Mouse (Mus musculus) CH12.LX (cell line): Measurements from ENCODE around the gene Luc7l3. TPM values are rescaled to one million over a fixed set of nuclear protein-coding genes. Genes with fewer than 3 reads are reported as not detected.

Experiments used
- DNase-seq: peaks from one replicate; pipeline ENCODE4 v3.0.0-alpha.2; 2013; ENCODE audit errors: extremely low read depth
- H3K27ac ChIP-seq: 2 replicates; pipeline ENCODE4 v1.5.1; 2012; ENCODE audit warnings: low read depth, mild to moderate bottlenecking, control low read depth, moderate library complexity; ENCODE audit not compliant: insufficient read depth
- H3K27me3 ChIP-seq: replicated peaks from 2 replicates; pipeline ENCODE3; 2012; ENCODE audit warnings: inconsistent platforms
- H3K36me3 ChIP-seq, 2 experiments: replicated peaks in 1 of 2; 2 replicates each; pipeline versions ENCODE3 to v1.6.1; 2012; ENCODE audit warnings: inconsistent platforms in 1 of 2, low read length in 1 of 2, mild to moderate bottlenecking in 1 of 2, mixed read lengths in 1 of 2, moderate library complexity in 1 of 2; ENCODE audit not compliant: control insufficient read depth in 1 of 2, insufficient read depth in 1 of 2
- H3K4me1 ChIP-seq, 2 experiments: 2 replicates each; pipeline ENCODE4 v1.6.1; 2012; ENCODE audit warnings: inconsistent platforms in 1 of 2, moderate library complexity in 1 of 2; ENCODE audit not compliant: insufficient read depth in 2 of 2, control insufficient read depth in 1 of 2
- H3K4me2 ChIP-seq: 2 replicates; pipeline ENCODE4 v1.6.1; 2012; ENCODE audit warnings: low read depth, mild to moderate bottlenecking, control low read depth; ENCODE audit not compliant: poor library complexity, insufficient read depth, severe bottlenecking
- H3K4me3 ChIP-seq, 3 experiments: fragments of 150-350 bp in 1 of 3; sonication (generic) in 1 of 3; replicated peaks in 1 of 3; 2 replicates each; pipeline versions ENCODE3 to v1.5.1; 2011 to 2012; ENCODE audit warnings: low read depth in 2 of 3, low read length in 2 of 3, mild to moderate bottlenecking in 2 of 3, moderate library complexity in 2 of 3, control low read depth in 1 of 3, improper control_type of control experiment in 1 of 3, inconsistent platforms in 1 of 3, mixed read lengths in 1 of 3; ENCODE audit not compliant: poor library complexity in 1 of 3
- H3K79me2 ChIP-seq: replicated peaks from 2 replicates; pipeline ENCODE4 v1.6.1; 2012; ENCODE audit warnings: mild to moderate bottlenecking, moderate library complexity; ENCODE audit not compliant: control insufficient read depth, poor library complexity, insufficient read depth, severe bottlenecking; ENCODE audit errors: extremely low read depth
- H3K9ac ChIP-seq: 2 replicates; pipeline ENCODE4 v1.6.1; 2012; ENCODE audit warnings: low read depth, mild to moderate bottlenecking, control low read depth, moderate library complexity; ENCODE audit not compliant: insufficient read depth
- H3K9me3 ChIP-seq: replicated peaks from 2 replicates; pipeline ENCODE3; 2012; ENCODE audit warnings: low read length, inconsistent platforms, mixed read lengths
- BHLHE40 ChIP-seq: IDR thresholded peaks from 2 replicates; pipeline ENCODE4 v1.6.1; 2011; ENCODE audit warnings: mild to moderate bottlenecking, low read depth, low read length, improper control_type of control experiment
- CHD1 ChIP-seq: IDR thresholded peaks from 2 replicates; pipeline ENCODE4 v1.6.1; 2012; ENCODE audit warnings: low read depth, low read length, improper control_type of control experiment, inconsistent platforms
- CHD2 ChIP-seq: IDR thresholded peaks from 2 replicates; pipeline ENCODE4 v1.6.1; 2011; ENCODE audit warnings: low read length, improper control_type of control experiment
- CTCF ChIP-seq, 2 experiments: IDR thresholded peaks in 1 of 2; conservative IDR thresholded peaks in 1 of 2; 2 replicates each; pipeline ENCODE4 v1.5.1; 2011 to 2012; ENCODE audit warnings: low read depth in 2 of 2, low read length in 2 of 2, improper control_type of control experiment in 1 of 2, inconsistent platforms in 1 of 2, mild to moderate bottlenecking in 1 of 2, moderate library complexity in 1 of 2
- E2F4 ChIP-seq: IDR thresholded peaks from 2 replicates; pipeline ENCODE4 v1.6.1; 2011; ENCODE audit warnings: low read depth, low read length, improper control_type of control experiment; ENCODE audit not compliant: insufficient replicate concordance
- ELF1 ChIP-seq: IDR thresholded peaks from 2 replicates; pipeline ENCODE4 v1.6.1; 2014; ENCODE audit warnings: low read depth, mild to moderate bottlenecking, inconsistent platforms, low read length, improper control_type of control experiment
- EP300 ChIP-seq: IDR thresholded peaks from 2 replicates; pipeline ENCODE4 v1.6.1; 2011; ENCODE audit warnings: low read length, improper control_type of control experiment
- ETS1 ChIP-seq: conservative IDR thresholded peaks from 2 replicates; pipeline ENCODE4 v1.6.1; 2012; ENCODE audit warnings: low read depth, mild to moderate bottlenecking, inconsistent platforms, low read length, improper control_type of control experiment, moderate library complexity
- GABPA ChIP-seq: IDR thresholded peaks from 2 replicates; pipeline ENCODE4 v1.6.1; 2012; ENCODE audit warnings: low read depth, low read length, improper control_type of control experiment, inconsistent platforms; ENCODE audit not compliant: insufficient replicate concordance
- HCFC1 ChIP-seq: IDR thresholded peaks from 2 replicates; pipeline ENCODE4 v1.6.1; 2012; ENCODE audit warnings: low read depth, mild to moderate bottlenecking, inconsistent platforms, low read length, improper control_type of control experiment
- IRF4 ChIP-seq: IDR thresholded peaks from 2 replicates; pipeline ENCODE4 v1.6.1; 2014; ENCODE audit warnings: low read depth, mild to moderate bottlenecking, inconsistent platforms, low read length, improper control_type of control experiment
- JUN ChIP-seq: IDR thresholded peaks from 2 replicates; pipeline ENCODE4 v1.6.1; 2011; ENCODE audit warnings: low read depth, mild to moderate bottlenecking, low read length, improper control_type of control experiment, moderate library complexity; ENCODE audit not compliant: insufficient read depth
- JUND ChIP-seq: conservative IDR thresholded peaks from 2 replicates; pipeline ENCODE4 v1.6.1; 2011; ENCODE audit warnings: low read depth, low read length, improper control_type of control experiment
- KAT2A ChIP-seq: IDR thresholded peaks from 2 replicates; pipeline ENCODE4 v1.6.1; 2012; ENCODE audit warnings: low read length, improper control_type of control experiment, inconsistent platforms; ENCODE audit not compliant: insufficient replicate concordance
- MAFK ChIP-seq: IDR thresholded peaks from 2 replicates; pipeline ENCODE4 v1.6.1; 2011; ENCODE audit warnings: low read length, improper control_type of control experiment; ENCODE audit not compliant: insufficient replicate concordance
- MAX ChIP-seq: IDR thresholded peaks from 2 replicates; pipeline ENCODE4 v1.6.1; 2011; ENCODE audit warnings: low read length, improper control_type of control experiment
- MAZ ChIP-seq: IDR thresholded peaks from 2 replicates; pipeline ENCODE4 v1.6.1; 2012; ENCODE audit warnings: low read depth, mild to moderate bottlenecking, inconsistent platforms, low read length, improper control_type of control experiment, moderate library complexity
- MEF2A ChIP-seq: IDR thresholded peaks from 2 replicates; pipeline ENCODE4 v1.6.1; 2014; ENCODE audit warnings: low read depth, mild to moderate bottlenecking, inconsistent platforms, low read length, improper control_type of control experiment, borderline replicate concordance
- MYC ChIP-seq: IDR thresholded peaks from 2 replicates; pipeline ENCODE4 v1.6.1; 2011; ENCODE audit warnings: low read depth, mild to moderate bottlenecking, improper control_type of control experiment, low read length
- NELFE ChIP-seq: IDR thresholded peaks from 2 replicates; pipeline ENCODE4 v1.6.1; 2011; ENCODE audit warnings: low read depth, low read length, improper control_type of control experiment
- NRF1 ChIP-seq: IDR thresholded peaks from 2 replicates; pipeline ENCODE4 v1.6.1; 2014; ENCODE audit warnings: low read depth, mild to moderate bottlenecking, inconsistent platforms, low read length, improper control_type of control experiment, moderate library complexity
- PAX5 ChIP-seq: IDR thresholded peaks from 2 replicates; pipeline ENCODE4 v1.6.1; 2012; ENCODE audit warnings: low read length, inconsistent platforms, mixed read lengths
- POLR2A ChIP-seq: IDR thresholded peaks from 2 replicates; pipeline ENCODE4 v1.6.1; 2011; ENCODE audit warnings: low read depth, mild to moderate bottlenecking, improper control_type of control experiment, low read length
- POLR2AphosphoS2 ChIP-seq: IDR thresholded peaks from 2 replicates; pipeline ENCODE4 v1.6.1; 2011; ENCODE audit warnings: low read depth, low read length, improper control_type of control experiment
- RAD21 ChIP-seq: IDR thresholded peaks from 2 replicates; pipeline ENCODE4 v1.6.1; 2011; ENCODE audit warnings: low read depth, mild to moderate bottlenecking, low read length, improper control_type of control experiment, moderate library complexity
- RCOR1 ChIP-seq: conservative IDR thresholded peaks from 2 replicates; pipeline ENCODE4 v1.6.1; 2012; ENCODE audit warnings: low read depth, mild to moderate bottlenecking, inconsistent platforms, low read length, improper control_type of control experiment
- SIN3A ChIP-seq: IDR thresholded peaks from 2 replicates; pipeline ENCODE4 v1.6.1; 2012; ENCODE audit warnings: low read length, improper control_type of control experiment, inconsistent platforms
- SMC3 ChIP-seq: IDR thresholded peaks from 2 replicates; pipeline ENCODE4 v1.6.1; 2011; ENCODE audit warnings: low read depth, low read length, improper control_type of control experiment
- TBP ChIP-seq: conservative IDR thresholded peaks from 2 replicates; pipeline ENCODE4 v1.6.1; 2011; ENCODE audit warnings: low read depth, low read length, improper control_type of control experiment
- TCF12 ChIP-seq: IDR thresholded peaks from 2 replicates; pipeline ENCODE4 v1.6.1; 2014; ENCODE audit warnings: low read depth, mild to moderate bottlenecking, inconsistent platforms, low read length, improper control_type of control experiment
- UBTF ChIP-seq: IDR thresholded peaks from 2 replicates; pipeline ENCODE4 v1.6.1; 2012; ENCODE audit warnings: low read depth, mild to moderate bottlenecking, inconsistent platforms, low read length, improper control_type of control experiment, moderate library complexity
- USF1 ChIP-seq: IDR thresholded peaks from 2 replicates; pipeline ENCODE4 v1.6.1; 2014; ENCODE audit warnings: low read depth, mild to moderate bottlenecking, inconsistent platforms, low read length, improper control_type of control experiment
- USF2 ChIP-seq: conservative IDR thresholded peaks from 2 replicates; pipeline ENCODE4 v1.6.1; 2011; ENCODE audit warnings: low read depth, low read length, improper control_type of control experiment
- ZC3H11A ChIP-seq: IDR thresholded peaks from 2 replicates; pipeline ENCODE4 v1.6.1; 2012; ENCODE audit warnings: low read depth, mild to moderate bottlenecking, inconsistent platforms, low read length, improper control_type of control experiment
- ZKSCAN1 ChIP-seq: IDR thresholded peaks from 2 replicates; pipeline ENCODE4 v1.6.1; 2012; ENCODE audit warnings: low read depth, inconsistent platforms, low read length, improper control_type of control experiment, borderline replicate concordance
- ZMIZ1 ChIP-seq: IDR thresholded peaks from 2 replicates; pipeline ENCODE4 v1.6.1; 2012; ENCODE audit warnings: low read depth, mild to moderate bottlenecking, inconsistent platforms, low read length, improper control_type of control experiment
- ZNF384 ChIP-seq: IDR thresholded peaks from 2 replicates; pipeline ENCODE4 v1.6.1; 2012; ENCODE audit warnings: low read depth, low read length, improper control_type of control experiment, inconsistent platforms
- dilution Hi-C: fragments of 300-500 bp; cut with MboI; formaldehyde crosslinking; loops from 2 replicates; pipeline ENCODE4 v1.14.3; 2020; ENCODE audit warnings: low sequenced_read_pairs; ENCODE audit not compliant: extremely low pct_unique_long_range_greater_than_20kb, extremely low pct_ligation_motif_present
- in situ Hi-C: fragments of 300-500 bp; cut with MboI; formaldehyde crosslinking; loops from 3 replicates; pipeline ENCODE4 v1.14.3; 2019; ENCODE audit warnings: low sequenced_read_pairs, low pct_ligation_motif_present, low pct_unique_long_range_greater_than_20kb, mixed read lengths
- polyA plus RNA-seq: library from polyadenylated mRNA; unstranded; fragments of >175 nt; gene quantifications from 2 replicates; pipeline ENCODE4 v1.2.1, GENCODE M21; 2012; ENCODE audit warnings: low read depth; ENCODE audit not compliant: insufficient read length
- total RNA-seq, 2 experiments: library from RNA; depleted of rRNA; stranded (reverse); fragments of 300-350 nt in 1 of 2; fragments of >200 nt in 1 of 2; gene quantifications; 2 replicates each; pipeline ENCODE4 v1.2.3; 2012 to 2014

The Luc7l3 gene
- total and polyA plus RNA-seq, 3 experiments: 57.7 to 246 (median 69.8) TPM

DNA sequence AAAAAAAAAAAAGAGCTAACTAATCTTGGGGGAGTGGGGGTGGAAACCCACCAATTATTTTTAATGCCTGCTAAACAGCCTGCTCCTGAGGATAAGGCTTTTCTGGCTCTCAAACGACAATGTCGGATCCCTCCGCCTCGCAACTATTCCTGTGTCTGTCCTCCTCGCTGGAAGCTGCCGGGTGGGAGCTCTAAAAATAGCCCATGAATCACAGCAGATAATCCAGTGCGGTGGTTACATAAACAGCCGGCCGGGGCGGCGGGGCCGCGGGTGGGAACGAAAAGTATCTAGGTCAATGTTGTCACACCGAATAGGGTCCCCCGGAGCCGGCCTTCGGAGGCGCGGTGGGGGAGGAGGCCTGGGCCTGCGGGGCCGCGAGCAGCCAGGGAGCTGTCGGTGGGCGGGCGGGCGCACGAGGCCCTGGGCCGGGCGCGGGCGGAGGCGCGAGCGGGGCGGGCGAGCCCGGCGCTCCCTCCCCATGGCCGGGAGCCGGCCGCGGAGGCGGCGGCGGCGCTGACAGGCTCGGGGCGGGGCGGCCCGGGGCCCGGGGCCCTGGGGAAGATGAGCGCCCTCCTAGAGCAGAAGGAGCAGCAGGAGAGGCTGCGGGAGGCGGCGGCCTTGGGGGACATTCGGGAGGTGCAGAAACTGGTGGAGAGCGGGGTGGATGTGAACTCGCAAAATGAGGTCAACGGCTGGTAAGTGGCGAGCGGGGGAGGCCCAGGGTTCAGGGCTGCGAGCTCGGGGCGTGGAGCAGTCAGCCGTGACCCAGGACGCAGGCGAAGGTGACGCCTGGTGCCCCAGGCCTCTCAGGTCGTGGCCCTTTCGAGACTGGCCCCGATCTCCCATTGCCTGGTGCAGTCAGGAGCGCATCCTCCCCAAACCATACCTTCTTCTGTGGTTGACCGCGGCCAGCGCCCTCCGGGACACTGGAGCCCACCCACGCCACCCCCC lies 6.2 kb upstream of the Luc7l3 start, which contains the start of gene Ankrd40:
Gene Ankrd40 (plus strand): TSS at position 309 of the 951 bp plus-strand sequence.
- in situ Hi-C loops: no loop called here
- no peaks in the 10 kb centered on the region for H3K9me3 ChIP-seq
- peak within 1 kb of the TSS; percentile 61 to 80 (median 74) for H3K4me3 ChIP-seq
- H3K27me3 ChIP-seq: no peaks in the 10 kb centered on the region
- DNase-seq: peak; percentile 95
- dilution Hi-C loops: no loop called here
- H3K36me3 ChIP-seq: peaks cover 4 to 24% of the 10 kb centered on the region in 2 experiments
- peak within 1 kb of the TSS; percentile 96 for H3K4me2 ChIP-seq
- peaks cover 7 to 45% of the 10 kb centered on the region in 2 experiments; a peak in 3 of 4 replicates for H3K4me1 ChIP-seq
- H3K27ac ChIP-seq: peak within 1 kb of the TSS; percentile 88
- peaks cover 24% of the 10 kb centered on the region for H3K79me2 ChIP-seq
- H3K9ac ChIP-seq: peak within 1 kb of the TSS; percentile 96
- peak; percentile 61 for TF ChIP-seq NELFE
- peak; percentile 10; the same call in 1 of the 2 replicates for TF ChIP-seq EP300
- peak; percentile 80 for TF ChIP-seq ETS1
- no peak; the same call in 1 of the 2 replicates for TF ChIP-seq TBP
- TF ChIP-seq POLR2AphosphoS2: peak; percentile 59; the same call in 1 of the 2 replicates
- TF ChIP-seq E2F4: no peak
- no peak for TF ChIP-seq USF1
- TF ChIP-seq CHD1: peak; percentile 28; the same call in 1 of the 2 replicates
- peak; percentile 74 for TF ChIP-seq RCOR1
- no peak for TF ChIP-seq MAFK
- TF ChIP-seq ZC3H11A: no peak
- TF ChIP-seq JUN: peak; percentile 75
- 0 out of 2 replicates have a peak, but pooled peaks have one; percentile 19 for TF ChIP-seq ZKSCAN1
- peak; percentile 59; the same call in 1 of the 2 replicates for TF ChIP-seq MYC
- TF ChIP-seq NRF1: peak; percentile 56
- TF ChIP-seq SIN3A: peak; percentile 97
- no peak for TF ChIP-seq RAD21
- TF ChIP-seq KAT2A: peak; percentile 86; the same call in 1 of the 2 replicates
- no peak for TF ChIP-seq SMC3
- TF ChIP-seq HCFC1: peak; percentile 88
- no peak for TF ChIP-seq USF2
- TF ChIP-seq ELF1: peak; percentile 73
- TF ChIP-seq ZNF384: peak; percentile 95
- TF ChIP-seq JUND: no peak
- peak; percentile 94 for TF ChIP-seq CHD2
- TF ChIP-seq PAX5: peak; percentile 55; the same call in 1 of the 2 replicates
- TF ChIP-seq MEF2A: peak; percentile 100
- peak; percentile 94 for TF ChIP-seq MAZ
- peak; percentile 26; the same call in 1 of the 2 replicates for TF ChIP-seq GABPA
- peak; percentile 85 for TF ChIP-seq IRF4
- peak; percentile 63 for TF ChIP-seq BHLHE40
- TF ChIP-seq CTCF (conservative IDR thresholded peaks at IDR 0.05 in 1 of 2, IDR thresholded peaks at IDR 0.05 in 1 of 2; ENCODE audit: low read depth in 2 of 2, low read length in 2 of 2): no peak
- TF ChIP-seq ZMIZ1: peak; percentile 78; the same call in 1 of the 2 replicates
- peak; percentile 95 for TF ChIP-seq UBTF
- peak; percentile 82 for TF ChIP-seq POLR2A
- TF ChIP-seq TCF12: peak; percentile 89
- peak; percentile 33; the same call in 1 of the 2 replicates for TF ChIP-seq MAX
